ENCODE assay signal across 16 mouse cellular contexts in the genomic region with DNA sequence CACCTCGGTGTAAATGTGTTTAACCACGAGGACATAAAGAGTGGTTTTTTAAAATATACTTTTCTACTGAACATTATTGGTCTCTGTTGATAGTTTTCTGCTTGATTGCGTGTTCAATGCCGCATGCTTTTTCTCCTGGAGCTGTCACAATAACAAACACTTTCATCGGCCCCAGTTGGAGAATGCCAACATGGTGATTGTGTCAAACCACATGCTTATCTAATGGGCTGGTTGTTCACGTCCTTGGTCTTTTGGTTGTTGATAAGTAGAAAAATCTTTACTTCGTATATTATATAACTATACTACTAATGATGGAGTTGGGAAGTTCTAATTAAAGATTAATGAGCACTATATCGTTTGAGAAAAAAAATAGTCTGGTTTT.
"Had no signal": no experiment of that assay in that cellular context is flagged by ENCODE, and none has a peak within 500 bp of the region (broad histone marks: within the 10 kb centered on the region; RNA-seq: fewer than 3 reads in every experiment).

No protein-coding gene starts in this region.

- H3K27ac ChIP-seq: liver, embryonic 13.5 days; liver, embryonic 15.5 days; lung, embryonic 15.5 days; midbrain, embryonic 10.5 days; midbrain, embryonic 12.5 days; neural tube, embryonic 12.5 days; stomach, embryonic 15.5 days; stomach, postnatal 0 days had no signal

- ATAC-seq: lung, postnatal 0 days had no signal

- H3K27me3 ChIP-seq: liver, embryonic 13.5 days; liver, embryonic 15.5 days; lung, embryonic 15.5 days; megakaryocyte, embryonic 14.5 days; midbrain, embryonic 12.5 days; neural tube, embryonic 12.5 days; stomach, embryonic 15.5 days had no signal

- H3K9ac ChIP-seq: liver, embryonic 13.5 days; liver, embryonic 15.5 days; liver, postnatal 0 days; lung, embryonic 15.5 days; midbrain, embryonic 12.5 days; neural tube, embryonic 12.5 days; stomach, embryonic 15.5 days had no signal

- H3K4me1 ChIP-seq: neural tube, embryonic 12.5 days had no signal

- H3K4me2 ChIP-seq: liver, embryonic 13.5 days; liver, embryonic 15.5 days; lung, embryonic 15.5 days; midbrain, embryonic 12.5 days; neural tube, embryonic 12.5 days; stomach, embryonic 15.5 days had no signal

- DNase-seq: liver, embryonic 13.5 days; liver, postnatal 0 days; lung, adult 2 months; lung, postnatal 14 days; lung, postnatal 4 days; midbrain, embryonic 14.5 days; right cerebral cortex, postnatal 14 days had no signal

- H3K9me3 ChIP-seq: liver, embryonic 13.5 days; liver, embryonic 15.5 days; lung, embryonic 15.5 days; megakaryocyte, embryonic 14.5 days; midbrain, embryonic 10.5 days; midbrain, embryonic 12.5 days; neural tube, embryonic 12.5 days; stomach, embryonic 15.5 days had no signal

- H3K4me3 ChIP-seq: liver, embryonic 13.5 days; liver, embryonic 15.5 days; lung, embryonic 15.5 days; megakaryocyte, embryonic 14.5 days; midbrain, embryonic 10.5 days; midbrain, embryonic 12.5 days; neural tube, embryonic 12.5 days; stomach, embryonic 15.5 days had no signal

- H3K36me3 ChIP-seq: liver, embryonic 13.5 days; liver, embryonic 15.5 days; midbrain, embryonic 10.5 days; midbrain, embryonic 12.5 days; neural tube, embryonic 12.5 days; stomach, embryonic 15.5 days had no signal
